Mouse (Mus musculus) liver, postnatal 0 days (tissue): ENCODE results near the gene Hacd4. TPM values are rescaled to one million over a fixed set of nuclear protein-coding genes. Genes with fewer than 3 reads are reported as not detected.

Experiments
- ATAC-seq: fragments of 200-750 bp; cut with Nextera tagmentation; 2 replicates; pipeline ENCODE4 v1.8.0; 2017; ENCODE audit warnings: mild to moderate bottlenecking, moderate library complexity
- DNase-seq: peaks from one replicate; pipeline ENCODE4 v3.0.0-alpha.2; 2016
- H3K27ac ChIP-seq: fragments of 300-500 bp; sonication (generic); 2 replicates; pipeline ENCODE4 v1.5.1; 2014; ENCODE audit warnings: antibody characterized with exemption, moderate library complexity, mild to moderate bottlenecking, low read depth
- H3K27me3 ChIP-seq: fragments of 300-500 bp; sonication (generic); 2 replicates; pipeline ENCODE4 v1.6.1; 2014; ENCODE audit warnings: low read length, control low read depth, mixed read lengths; ENCODE audit not compliant: insufficient read depth
- H3K36me3 ChIP-seq: fragments of 300-500 bp; sonication (generic); replicated peaks from 2 replicates; pipeline ENCODE4 v1.6.1; 2014; ENCODE audit warnings: mild to moderate bottlenecking, control low read depth, low read length, moderate library complexity, mixed read lengths; ENCODE audit not compliant: insufficient read depth
- H3K4me1 ChIP-seq: fragments of 300-500 bp; sonication (generic); 2 replicates; pipeline ENCODE4 v1.6.1; 2014; ENCODE audit warnings: antibody characterized with exemption, mild to moderate bottlenecking, control low read depth; ENCODE audit not compliant: insufficient read depth
- H3K4me2 ChIP-seq: fragments of 300-500 bp; sonication (generic); 2 replicates; pipeline ENCODE4 v1.6.1; 2014; ENCODE audit warnings: low read depth, mild to moderate bottlenecking, low read length, moderate library complexity, mixed read lengths
- H3K4me3 ChIP-seq: fragments of 300-500 bp; sonication (generic); 2 replicates; pipeline ENCODE4 v1.5.1; 2014; ENCODE audit warnings: low read depth, low read length
- H3K9ac ChIP-seq: fragments of 300-500 bp; sonication (generic); replicated peaks from 2 replicates; pipeline ENCODE4 v1.6.1; 2014; ENCODE audit warnings: mild to moderate bottlenecking, moderate library complexity
- H3K9me3 ChIP-seq: fragments of 300-500 bp; sonication (generic); 2 replicates; pipeline ENCODE4 v1.6.1; 2016; ENCODE audit warnings: mild to moderate bottlenecking, control low read depth, low read length, mixed read lengths
- CTCF ChIP-seq: sonication (generic); IDR thresholded peaks from 2 replicates; pipeline ENCODE4 v1.5.1; 2016; ENCODE audit warnings: antibody characterized with exemption, low read depth
- EP300 ChIP-seq: IDR thresholded peaks from 2 replicates; pipeline ENCODE4 v1.6.1; 2016; ENCODE audit warnings: antibody characterized with exemption, low read depth, mild to moderate bottlenecking
- WGBS: fragments of 180-500 bp; shearing (Covaris S2); extraction: QIAGEN DNeasy Blood & Tissue Kit; methylation state at CpG from one replicate; pipeline ENCODE4 v1.1.7; 2014; ENCODE audit not compliant: insufficient replicate concordance; 5-methylcytosine and 5-hydroxymethylcytosine counted together
- polyA plus RNA-seq: library from polyadenylated mRNA; unstranded; fragments of >200 nt; fragmentation: Nextera tagmentation; extraction: Ambion mirVana; gene quantifications from 2 replicates; pipeline ENCODE4 v1.2.1, GENCODE M21; 2015

The Hacd4 gene
- polyA plus RNA-seq, 1 experiment from 2014 or later: 5.3 TPM

DNA sequence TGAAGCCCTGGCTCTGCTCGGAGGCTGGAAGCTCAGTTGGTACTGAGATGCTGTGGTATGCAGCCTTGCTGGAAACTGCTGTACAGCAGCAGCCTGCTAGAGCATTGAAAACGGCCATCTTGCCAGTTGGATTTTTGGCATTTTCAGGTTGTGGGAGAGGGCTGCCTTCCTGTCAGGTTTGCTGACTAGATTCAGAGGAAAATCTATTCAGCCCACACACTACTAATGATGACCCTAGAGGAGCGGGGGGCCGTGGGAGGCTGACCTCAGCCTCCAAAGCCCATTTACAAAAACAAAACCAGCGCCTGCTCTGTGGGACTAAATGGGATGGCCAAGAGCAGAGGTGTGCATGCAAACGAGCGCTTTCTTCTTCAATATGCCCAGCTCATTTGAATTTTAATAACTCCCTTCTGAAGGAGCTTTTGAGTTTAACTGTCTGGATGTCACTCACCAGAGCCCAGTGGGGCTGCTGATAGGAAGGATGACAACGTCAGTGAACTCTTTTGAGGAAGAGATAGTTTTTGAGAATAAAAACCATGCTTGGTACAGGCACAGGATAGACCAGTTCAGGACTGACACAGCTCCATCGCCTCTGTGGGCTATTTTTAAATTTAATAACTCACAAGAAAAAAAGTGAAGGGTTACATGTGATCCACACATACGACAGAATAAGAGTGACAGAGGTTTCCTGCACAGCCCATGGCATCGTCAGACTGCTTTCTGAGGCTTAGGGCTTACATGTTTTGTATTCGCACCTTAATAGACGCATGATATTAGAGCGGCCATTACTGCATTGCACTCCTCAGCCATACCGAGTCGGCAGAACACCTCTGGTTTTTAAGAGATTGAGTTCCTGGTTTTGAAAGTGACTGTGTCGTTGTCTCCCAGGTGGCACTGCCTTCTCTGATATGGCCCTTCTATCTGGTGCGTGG lies 66.2 kb downstream of the Hacd4 start:
- no peak overlapping the region for H3K4me3 ChIP-seq
- H3K36me3 ChIP-seq: no peaks in the 10 kb centered on the region; the same call in 1 of the 2 replicates
- H3K9me3 ChIP-seq: no peaks in the 10 kb centered on the region
- DNase-seq: no peak
- no peak overlapping the region for H3K9ac ChIP-seq
- no peaks in the 10 kb centered on the region for H3K27me3 ChIP-seq
- H3K27ac ChIP-seq: no peak overlapping the region
- no peaks in the 10 kb centered on the region for H3K4me1 ChIP-seq
- 81% methylated on average over 18 of the region's 18 CpGs for WGBS
- TF ChIP-seq CTCF (no peak), EP300 (no peak)
- no peak overlapping the region for H3K4me2 ChIP-seq
- ATAC-seq: no peak

DNA sequence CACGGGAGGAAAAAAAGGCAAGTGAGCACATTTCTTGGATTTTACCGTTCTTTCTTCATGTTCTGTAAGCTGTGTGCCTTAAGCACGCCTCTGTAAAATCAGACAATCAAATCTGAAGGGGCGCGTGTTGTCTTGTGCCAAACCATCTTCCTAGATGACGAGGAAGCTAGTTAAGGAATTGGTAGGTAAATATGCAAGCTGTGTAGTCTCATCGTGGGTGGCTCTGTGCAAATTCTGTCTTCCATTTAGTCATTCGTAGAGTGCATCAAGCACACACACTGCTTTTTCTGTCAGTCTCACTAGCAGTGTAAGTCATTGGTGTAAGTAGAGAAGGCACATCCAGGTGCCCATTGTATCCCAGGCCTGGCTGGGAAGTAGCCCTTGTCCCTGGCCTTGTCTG lies 67.9 kb downstream of the Hacd4 start:
- Histone ChIP-seq H3K9ac (no peak overlapping the region), H3K4me2 (no peak overlapping the region), H3K27ac (no peak overlapping the region), H3K36me3 (no peaks in the 10 kb centered on the region; the same call in 1 of the 2 replicates), H3K9me3 (no peaks in the 10 kb centered on the region), H3K4me1 (no peaks in the 10 kb centered on the region), H3K4me3 (no peak overlapping the region), H3K27me3 (no peaks in the 10 kb centered on the region)
- 84% methylated on average over 8 of the region's 8 CpGs for WGBS
- DNase-seq: no peak
- TF ChIP-seq EP300 (no peak), CTCF (no peak)
- ATAC-seq: no peak

DNA sequence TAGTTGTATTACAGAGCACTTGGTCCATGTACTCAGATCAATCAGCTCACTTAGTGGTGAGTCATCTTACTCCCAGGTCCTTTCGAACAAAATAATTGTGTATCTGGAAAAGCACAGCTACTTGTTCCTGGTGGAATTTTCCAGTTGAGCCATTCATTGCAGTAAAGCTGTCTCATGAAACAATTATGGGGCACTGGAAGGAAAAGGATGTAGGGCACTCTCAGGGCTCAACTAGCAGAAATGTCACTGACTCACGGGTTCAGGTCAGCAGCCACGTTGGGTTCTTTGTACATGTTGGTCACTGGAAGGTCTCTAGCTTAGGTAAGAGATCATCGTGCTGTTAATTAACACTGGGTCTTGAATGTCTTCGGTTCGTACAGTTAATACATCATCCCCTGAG lies 68.8 kb downstream of the Hacd4 start:
- DNase-seq (no peak), ATAC-seq (no peak)
- H3K27me3 ChIP-seq: no peaks in the 10 kb centered on the region
- H3K36me3 ChIP-seq: no peaks in the 10 kb centered on the region; the same call in 1 of the 2 replicates
- 87% methylated on average over 6 of the region's 6 CpGs for WGBS
- no peak overlapping the region for H3K4me3 ChIP-seq
- H3K9me3 ChIP-seq: no peaks in the 10 kb centered on the region
- no peak overlapping the region for H3K9ac ChIP-seq
- no peak for TF ChIP-seq EP300
- TF ChIP-seq CTCF: no peak
- no peak overlapping the region for H3K4me2 ChIP-seq
- no peak overlapping the region for H3K27ac ChIP-seq
- no peaks in the 10 kb centered on the region for H3K4me1 ChIP-seq

DNA sequence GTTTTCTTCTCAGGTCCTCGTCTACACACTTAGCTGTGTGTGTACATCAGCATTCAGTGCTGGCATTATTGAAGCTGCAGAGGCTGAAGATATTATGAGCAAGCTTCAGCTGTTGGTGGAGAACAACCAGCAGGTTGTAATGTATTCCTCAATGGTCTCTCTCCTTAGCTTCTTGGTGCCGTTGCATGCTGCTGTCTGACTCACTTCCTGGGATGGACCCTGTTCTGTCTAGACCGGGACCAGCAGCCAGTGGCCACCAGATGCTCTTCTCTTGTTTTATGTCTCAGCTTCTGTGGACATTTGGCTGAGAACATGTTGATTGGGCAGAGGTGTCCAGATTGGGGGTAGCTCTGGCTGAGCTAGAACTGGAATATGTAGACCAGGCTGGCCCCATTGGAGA lies 81.3 kb downstream of the Hacd4 start:
- H3K9me3 ChIP-seq: no peaks in the 10 kb centered on the region
- no peak overlapping the region for H3K27ac ChIP-seq
- DNase-seq (no peak), ATAC-seq (no peak)
- H3K27me3 ChIP-seq: no peaks in the 10 kb centered on the region
- no peak overlapping the region for H3K4me2 ChIP-seq
- H3K9ac ChIP-seq: no peak overlapping the region
- 82% methylated on average over 3 of the region's 3 CpGs for WGBS
- no peaks in the 10 kb centered on the region for H3K4me1 ChIP-seq
- no peak overlapping the region for H3K4me3 ChIP-seq
- H3K36me3 ChIP-seq: no peaks in the 10 kb centered on the region
- no peak for TF ChIP-seq EP300
- TF ChIP-seq CTCF: no peak

DNA sequence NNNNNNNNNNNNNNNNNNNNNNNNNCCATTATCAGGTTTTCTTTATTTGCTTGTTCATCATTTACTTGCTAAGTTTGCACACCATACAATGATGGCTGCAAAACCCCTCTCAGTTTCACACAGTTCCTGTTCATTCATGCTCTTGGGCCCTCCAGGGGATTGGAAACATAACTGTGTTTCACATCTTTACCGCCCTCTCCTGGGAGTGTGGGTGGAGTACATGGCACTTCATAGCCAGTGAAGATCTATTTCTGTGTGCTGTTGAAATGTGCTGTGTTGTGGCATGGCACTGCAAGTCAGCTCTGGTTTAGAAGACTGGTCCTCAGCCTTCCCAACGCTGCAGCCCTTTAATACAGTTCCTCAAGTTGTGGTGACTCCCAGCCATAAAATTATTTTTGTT lies 82.1 kb downstream of the Hacd4 start:
- Histone ChIP-seq H3K4me2 (no peak overlapping the region), H3K4me1 (no peaks in the 10 kb centered on the region), H3K27me3 (no peaks in the 10 kb centered on the region), H3K9ac (no peak overlapping the region), H3K36me3 (no peaks in the 10 kb centered on the region), H3K27ac (no peak overlapping the region), H3K9me3 (no peaks in the 10 kb centered on the region), H3K4me3 (no peak overlapping the region)
- ATAC-seq: no peak
- no peak for DNase-seq
- 78% methylated on average over 2 of the region's 2 CpGs for WGBS
- TF ChIP-seq EP300: no peak
- peak; percentile 40 for TF ChIP-seq CTCF

DNA sequence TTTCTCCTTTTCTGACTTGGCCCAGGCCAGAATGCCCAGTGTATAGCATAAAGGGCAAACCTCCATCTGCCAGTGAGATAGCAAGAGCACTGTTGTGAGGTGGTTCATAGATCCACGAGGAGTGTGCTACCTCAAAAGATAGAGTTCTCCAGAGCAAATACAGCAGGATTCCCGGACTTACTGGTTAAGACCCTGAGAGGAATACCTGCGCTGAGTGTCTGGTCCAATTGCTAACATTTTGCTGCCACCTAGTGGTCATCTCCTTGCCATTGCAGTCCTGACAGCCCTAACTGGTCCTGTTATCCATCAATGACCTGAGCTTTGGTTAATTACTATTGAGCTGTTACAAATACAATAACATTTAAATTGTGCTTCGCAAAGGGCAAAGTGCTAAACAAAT lies 87.8 kb downstream of the Hacd4 start:
- TF ChIP-seq CTCF: peak; percentile 95
- TF ChIP-seq EP300: no peak
- ATAC-seq (no peak), DNase-seq (peak; percentile 59)
- Histone ChIP-seq H3K4me3 (no peak overlapping the region), H3K9me3 (no peaks in the 10 kb centered on the region), H3K9ac (no peak overlapping the region), H3K36me3 (no peaks in the 10 kb centered on the region), H3K4me1 (no peaks in the 10 kb centered on the region), H3K27ac (no peak overlapping the region), H3K4me2 (no peak overlapping the region), H3K27me3 (no peaks in the 10 kb centered on the region)
- WGBS: 3% methylated on average over 4 of the region's 4 CpGs

Other genes with a start within 250 kb of the Hacd4 start
- gene Ifnb1, start 83.8 kb upstream of the Hacd4 start, polyA plus RNA-seq: not detected in 2 replicates
- gene Ifna15, start 119.3 kb upstream of the Hacd4 start, polyA plus RNA-seq: not detected in 2 replicates
- not detected in 2 replicates for gene Ifna14, start 132.9 kb upstream of the Hacd4 start, polyA plus RNA-seq
- gene Ifna9, start 153.5 kb upstream of the Hacd4 start, polyA plus RNA-seq: not detected in 2 replicates
- gene Ifna12, start 164.4 kb upstream of the Hacd4 start, polyA plus RNA-seq: not detected in 2 replicates
- gene C87499, start 195.5 kb upstream of the Hacd4 start, polyA plus RNA-seq: not detected in 2 replicates
- not detected in 2 replicates for gene Ifna13, start 205.5 kb upstream of the Hacd4 start, polyA plus RNA-seq
- gene Ifna16, start 238.0 kb upstream of the Hacd4 start, polyA plus RNA-seq: not detected in 2 replicates
- gene Ifna2, start 245.0 kb upstream of the Hacd4 start, polyA plus RNA-seq: not detected in 2 replicates